ENCODE assay signal across 19 mouse cellular contexts in genomic region chr5:121219190-121219589, GRCm38 (mm10). TPM values are rescaled to one million over a fixed set of nuclear protein-coding genes. Genes with fewer than 3 reads are reported as not detected.
DNase-seq lines count a peak whose midpoint lies in the region; ATAC-seq lines count a peak whose summit lies in the region.
"Had no signal": no experiment of that assay in that cellular context is flagged by ENCODE, and none has a peak within 500 bp of the region (broad histone marks: within the 10 kb centered on the region; RNA-seq: fewer than 3 reads in every experiment).

No protein-coding gene starts in this region.

- no peak overlapping the region for H3K4me3 ChIP-seq in liver, embryonic 11.5 days (ENCODE audit: low read depth, low read length)
- H3K4me3 ChIP-seq in liver, embryonic 12.5 days, result peak overlapping the region; percentile 97; the same call in 1 of the 2 replicates
- H3K4me3 ChIP-seq in neural tube, embryonic 14.5 days (ENCODE audit: low read depth, low read length), result peak overlapping the region; percentile 100; the same call in 1 of the 2 replicates

- intact Hi-C loops in left cerebral cortex, postnatal 25 days (cut with DNase I), result loop anchor here (5.0 kb wide), 1 partner anchor 153 kb away; no protein-coding TSS in a partner anchor

- no peak for ATAC-seq in liver, embryonic 11.5 days (replicated peaks; ENCODE audit: low FRiP score)
- ATAC-seq in liver, embryonic 12.5 days, result no peak
- no peak for ATAC-seq in neural tube, embryonic 14.5 days (ENCODE audit: low read depth)

- WGBS in liver, embryonic 11.5 days, result 86% methylated on average over 1 of the region's 1 CpGs
- 88% methylated on average over 1 of the region's 1 CpGs for WGBS in liver, embryonic 12.5 days (ENCODE audit: insufficient replicate concordance)
- 83% methylated on average over 1 of the region's 1 CpGs for WGBS in neural tube, embryonic 14.5 days

- H3K4me2 ChIP-seq in liver, embryonic 11.5 days, result peak overlapping the region; percentile 89; the same call in 1 of the 2 replicates
- H3K4me2 ChIP-seq in liver, embryonic 12.5 days, result peak overlapping the region; percentile 80
- peak overlapping the region; percentile 76; the same call in 1 of the 2 replicates for H3K4me2 ChIP-seq in neural tube, embryonic 14.5 days (ENCODE audit: low read depth, low read length)

- no peaks in the 10 kb centered on the region for H3K27me3 ChIP-seq in liver, embryonic 11.5 days (replicated peaks; ENCODE audit: control insufficient read depth, insufficient read depth, low read length)
- H3K27me3 ChIP-seq in liver, embryonic 12.5 days (replicated peaks), result no peaks in the 10 kb centered on the region
- no peaks in the 10 kb centered on the region for H3K27me3 ChIP-seq in neural tube, embryonic 14.5 days (ENCODE audit: control insufficient read depth, insufficient read depth, low read length)
- H3K27me3 ChIP-seq: forebrain, embryonic 13.5 days; hindbrain, embryonic 15.5 days; limb, embryonic 12.5 days; megakaryocyte, embryonic 14.5 days had no signal

- no peak overlapping the region for H3K9ac ChIP-seq in liver, embryonic 11.5 days (ENCODE audit: low read depth, low read length)
- H3K9ac ChIP-seq in liver, embryonic 12.5 days, result peak overlapping the region; percentile 99; the same call in 1 of the 2 replicates
- H3K9ac ChIP-seq in neural tube, embryonic 14.5 days (replicated peaks; ENCODE audit: low read depth, low read length), result no peak overlapping the region

- no peaks in the 10 kb centered on the region for H3K36me3 ChIP-seq in liver, embryonic 11.5 days (ENCODE audit: control insufficient read depth, insufficient read depth, low read length)
- no peaks in the 10 kb centered on the region for H3K36me3 ChIP-seq in liver, embryonic 12.5 days
- H3K36me3 ChIP-seq in neural tube, embryonic 14.5 days (ENCODE audit: control insufficient read depth, insufficient read depth, low read length), result no peaks in the 10 kb centered on the region
- H3K36me3 ChIP-seq: hindbrain, embryonic 15.5 days; limb, embryonic 12.5 days had no signal

- H3K27ac ChIP-seq in liver, embryonic 11.5 days (ENCODE audit: low read depth, low read length), result no peak overlapping the region; the same call in 1 of the 2 replicates
- peak overlapping the region; percentile 98 for H3K27ac ChIP-seq in liver, embryonic 12.5 days
- H3K27ac ChIP-seq in neural tube, embryonic 14.5 days (ENCODE audit: low read depth, low read length), result no peak overlapping the region

- peaks cover 22% of the 10 kb centered on the region for H3K4me1 ChIP-seq in liver, embryonic 11.5 days (replicated peaks; ENCODE audit: control insufficient read depth, insufficient read depth, low read length)
- H3K4me1 ChIP-seq in liver, embryonic 12.5 days, result peaks cover 73% of the 10 kb centered on the region
- peaks cover 13% of the 10 kb centered on the region for H3K4me1 ChIP-seq in neural tube, embryonic 14.5 days (ENCODE audit: control insufficient read depth, insufficient read depth, low read length)

- H3K9me3 ChIP-seq in liver, embryonic 11.5 days (ENCODE audit: control insufficient read depth, low read length), result no peaks in the 10 kb centered on the region
- no peaks in the 10 kb centered on the region for H3K9me3 ChIP-seq in liver, embryonic 12.5 days (replicated peaks)
- no peaks in the 10 kb centered on the region for H3K9me3 ChIP-seq in neural tube, embryonic 14.5 days (ENCODE audit: control insufficient read depth, low read length)
- H3K9me3 ChIP-seq: forebrain, embryonic 13.5 days; hindbrain, embryonic 15.5 days; limb, embryonic 12.5 days; megakaryocyte, embryonic 14.5 days had no signal

- no peak for DNase-seq in liver, embryonic 11.5 days (ENCODE audit: low spot score)
- DNase-seq in liver (no peak), A20 (ENCODE audit: low read depth, low spot score) (peak; percentile 63)
- no peak for DNase-seq in left cerebral cortex, postnatal 25 days (ENCODE audit: low spot score in 2 of 2)
- DNase-seq in adrenal gland, postnatal 25 days, result no peak
- DNase-seq: adrenal gland, postnatal 36 days; cerebellum, postnatal 14 days; gastrocnemius, adult 2 months; kidney, adult 9 months; kidney, postnatal 14 days; lung, embryonic 14.5 days; right cerebral cortex, postnatal 14 days; thymus, postnatal 14 days had no signal

RNA-seq across cellular contexts. Expression of gene Hectd4, which starts 0.8 kb away (rescaled TPM):
- 11.8 and 16.3 TPM in 2 replicates for polyA plus RNA-seq in liver, embryonic 11.5 days (2014; fragmentation: Nextera tagmentation; extraction: Ambion mirVana)
- 13.3 and 14.4 TPM in 2 replicates for polyA plus RNA-seq in liver, embryonic 12.5 days (2016; fragmentation: Nextera tagmentation; extraction: Ambion mirVana)
- polyA plus RNA-seq in neural tube, embryonic 14.5 days (2014; fragmentation: Nextera tagmentation; extraction: Ambion mirVana), result 30.1 and 35.2 TPM in 2 replicates
- total RNA-seq in left cerebral cortex, postnatal 25 days (2021), result 100 to 1,000 TPM; 183 to 193 TPM
- 29.8 and 35.7 TPM in 2 replicates for total RNA-seq in adrenal gland, postnatal 25 days (2021)

RNA-seq across cellular contexts. Expression of gene Rpl6, which starts 14.9 kb away (rescaled TPM):
- 959 and 1,036 TPM in 2 replicates for polyA plus RNA-seq in liver, embryonic 11.5 days (2014; fragmentation: Nextera tagmentation; extraction: Ambion mirVana)
- polyA plus RNA-seq in liver, embryonic 12.5 days (2016; fragmentation: Nextera tagmentation; extraction: Ambion mirVana), result 590 and 602 TPM in 2 replicates
- polyA plus RNA-seq in neural tube, embryonic 14.5 days (2014; fragmentation: Nextera tagmentation; extraction: Ambion mirVana), result 368 and 383 TPM in 2 replicates
- total RNA-seq in left cerebral cortex, postnatal 25 days (2021), result 100 to 1,000 TPM; 415 TPM
- total RNA-seq in adrenal gland, postnatal 25 days (2021), result 923 and 949 TPM in 2 replicates

RNA-seq across cellular contexts. Expression of gene Ptpn11, which starts 28.0 kb away (rescaled TPM):
- 21.5 TPM in 2 replicates for polyA plus RNA-seq in liver, embryonic 11.5 days (2014; fragmentation: Nextera tagmentation; extraction: Ambion mirVana)
- 15.2 and 15.8 TPM in 2 replicates for polyA plus RNA-seq in liver, embryonic 12.5 days (2016; fragmentation: Nextera tagmentation; extraction: Ambion mirVana)
- 22.0 and 26.6 TPM in 2 replicates for polyA plus RNA-seq in neural tube, embryonic 14.5 days (2014; fragmentation: Nextera tagmentation; extraction: Ambion mirVana)
- total RNA-seq in left cerebral cortex, postnatal 25 days (2021), result 10 to 100 TPM; 91.0 to 91.6 TPM
- total RNA-seq in adrenal gland, postnatal 25 days (2021), result 92.7 and 98.6 TPM in 2 replicates
